Mouse (Mus musculus) midbrain, embryonic 12.5 days (tissue): ENCODE measurements around the gene Opa1. TPM values are rescaled to one million over a fixed set of nuclear protein-coding genes. Genes with fewer than 3 reads are reported as not detected.

ENCODE experiments used
- ATAC-seq: fragments of 200-750 bp; cut with Nextera tagmentation; 2 replicates; pipeline ENCODE4 v1.8.0; 2017; ENCODE audit warnings: low read depth, moderate TSS enrichment, moderate library complexity; ENCODE audit not compliant: low FRiP score
- H3K27ac ChIP-seq: fragments of 300-500 bp; sonication (generic); replicated peaks from 2 replicates; pipeline ENCODE4 v1.5.1; 2016; ENCODE audit warnings: mild to moderate bottlenecking
- H3K27me3 ChIP-seq: fragments of 300-500 bp; sonication (generic); 2 replicates; pipeline ENCODE4 v1.6.1; 2016; ENCODE audit warnings: mild to moderate bottlenecking
- H3K36me3 ChIP-seq: fragments of 300-500 bp; sonication (generic); 2 replicates; pipeline ENCODE4 v1.6.1; 2016
- H3K4me1 ChIP-seq: fragments of 300-500 bp; sonication (generic); 2 replicates; pipeline ENCODE4 v1.6.1; 2016
- H3K4me2 ChIP-seq: fragments of 300-500 bp; sonication (generic); replicated peaks from 2 replicates; pipeline ENCODE4 v1.6.1; 2016; ENCODE audit warnings: mild to moderate bottlenecking, moderate library complexity
- H3K4me3 ChIP-seq: fragments of 300-500 bp; sonication (generic); 2 replicates; pipeline ENCODE4 v1.5.1; 2016; ENCODE audit warnings: mild to moderate bottlenecking
- H3K9ac ChIP-seq: fragments of 300-500 bp; sonication (generic); replicated peaks from 2 replicates; pipeline ENCODE4 v1.6.1; 2016; ENCODE audit warnings: mild to moderate bottlenecking, moderate library complexity
- H3K9me3 ChIP-seq: fragments of 300-500 bp; sonication (generic); 2 replicates; pipeline ENCODE4 v1.6.1; 2016; ENCODE audit warnings: mild to moderate bottlenecking
- WGBS: fragments of 180-500 bp; shearing (Covaris S2); methylation state at CpG from one replicate; pipeline ENCODE4 v1.1.7; 2016; 5-methylcytosine and 5-hydroxymethylcytosine counted together
- polyA plus RNA-seq: library from polyadenylated mRNA; unstranded; fragments of >200 nt; fragmentation: Nextera tagmentation; extraction: Ambion mirVana; gene quantifications from 2 replicates; pipeline ENCODE4 v1.2.1, GENCODE M21; 2016

Gene Opa1
- polyA plus RNA-seq: 50.4 and 51.6 TPM in 2 replicates

DNA sequence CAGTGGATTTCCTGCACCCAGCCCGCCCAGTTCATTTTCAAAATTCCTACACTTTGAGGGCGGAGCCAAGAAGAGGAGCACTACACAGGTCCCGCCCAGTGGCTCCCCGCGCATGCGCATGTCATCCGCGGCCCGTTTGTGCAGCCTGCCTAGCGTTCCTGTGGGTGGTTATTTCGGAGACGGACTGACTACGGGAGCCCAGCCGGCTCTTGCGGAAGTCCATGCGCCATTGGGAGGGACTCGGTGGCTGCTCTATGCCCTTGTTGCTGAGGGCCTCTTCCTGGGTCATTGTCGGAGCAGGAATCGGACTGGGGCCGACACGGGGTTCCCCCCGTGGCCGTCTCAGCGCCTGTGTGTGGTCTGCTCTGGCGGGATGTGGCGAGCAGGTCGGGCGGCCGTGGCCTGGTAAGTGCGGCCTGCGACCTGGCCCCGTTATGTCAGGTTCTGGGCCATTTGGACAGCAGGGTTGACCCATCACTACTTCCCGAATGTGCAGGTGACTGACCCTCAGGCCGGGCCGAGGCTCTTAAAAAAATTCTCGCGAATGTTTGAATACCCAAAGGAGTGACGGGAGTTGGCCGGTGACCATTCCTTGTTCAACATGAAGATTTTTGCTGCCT is at the start of gene Opa1:
Gene Opa1, plus strand, starts transcription at position 168 of the 620 bp plus-strand sequence.
- Histone ChIP-seq H3K9me3 (no peaks in the 10 kb centered on the region), H3K27ac (0 out of 2 replicates have a peak within 1 kb of the TSS, but pooled peaks have one; percentile 58), H3K4me3 (peak within 1 kb of the TSS; percentile 91), H3K9ac (peak within 1 kb of the TSS; percentile 89), H3K4me1 (peaks cover 9% of the 10 kb centered on the region), H3K36me3 (no peaks in the 10 kb centered on the region), H3K27me3 (no peaks in the 10 kb centered on the region), H3K4me2 (peak within 1 kb of the TSS; percentile 85)
- ATAC-seq: peak; percentile 99
- under 1% methylated on average over 39 of the region's 39 CpGs for WGBS

DNA sequence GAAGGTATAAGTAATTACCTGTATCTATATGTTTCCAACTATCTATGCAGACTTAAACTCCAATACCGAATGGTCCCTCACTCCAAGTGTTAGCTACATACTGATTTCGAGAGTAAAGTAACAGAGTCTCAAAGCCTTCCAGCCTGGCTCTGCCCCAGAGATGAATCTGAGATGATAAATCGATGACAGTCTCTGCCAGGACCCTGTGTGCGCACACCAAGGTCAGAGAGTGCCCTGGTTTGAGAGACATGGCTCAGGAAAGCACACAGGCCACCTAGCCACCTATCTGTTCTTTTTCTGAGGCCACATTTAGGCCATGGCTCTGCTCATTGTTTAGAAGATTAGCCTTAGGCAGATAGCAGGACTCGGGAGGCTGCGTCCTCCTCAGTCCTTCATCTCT is 45.5 kb upstream of the Opa1 start:
- H3K9me3 ChIP-seq: no peaks in the 10 kb centered on the region
- H3K36me3 ChIP-seq: no peaks in the 10 kb centered on the region
- no peaks in the 10 kb centered on the region; the same call in none of the 2 replicates for H3K4me1 ChIP-seq
- ATAC-seq: no peak
- H3K27me3 ChIP-seq: no peaks in the 10 kb centered on the region
- no peak overlapping the region for H3K9ac ChIP-seq
- no peak overlapping the region for H3K4me2 ChIP-seq
- no peak overlapping the region for H3K4me3 ChIP-seq
- no peak overlapping the region for H3K27ac ChIP-seq
- 85% methylated on average over 6 of the region's 6 CpGs for WGBS

DNA sequence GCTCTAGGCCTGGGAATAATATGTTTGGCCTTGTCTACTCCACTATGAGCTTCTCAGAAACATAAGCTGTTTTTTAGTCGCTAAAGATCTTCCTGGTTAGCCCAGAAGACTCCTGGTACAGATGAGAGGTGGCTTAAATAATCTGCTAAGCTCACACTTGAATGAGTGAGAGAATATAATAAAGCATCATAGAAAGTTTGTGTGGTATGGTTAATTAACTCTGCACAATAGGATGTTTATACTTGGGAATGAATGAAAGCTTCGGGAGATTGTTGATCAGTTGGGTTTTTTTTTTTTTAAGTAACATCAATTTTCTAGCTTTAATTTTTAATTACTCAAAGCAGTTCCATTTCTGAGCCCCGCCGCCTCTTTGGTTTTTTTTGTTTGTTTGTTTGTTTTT is 43.3 kb upstream of the Opa1 start:
- Histone ChIP-seq H3K9ac (no peak overlapping the region), H3K4me2 (no peak overlapping the region), H3K27me3 (no peaks in the 10 kb centered on the region), H3K4me1 (no peaks in the 10 kb centered on the region; the same call in none of the 2 replicates), H3K27ac (no peak overlapping the region), H3K4me3 (no peak overlapping the region), H3K36me3 (no peaks in the 10 kb centered on the region), H3K9me3 (no peaks in the 10 kb centered on the region)
- no peak for ATAC-seq
- 85% methylated on average over 4 of the region's 4 CpGs for WGBS

DNA sequence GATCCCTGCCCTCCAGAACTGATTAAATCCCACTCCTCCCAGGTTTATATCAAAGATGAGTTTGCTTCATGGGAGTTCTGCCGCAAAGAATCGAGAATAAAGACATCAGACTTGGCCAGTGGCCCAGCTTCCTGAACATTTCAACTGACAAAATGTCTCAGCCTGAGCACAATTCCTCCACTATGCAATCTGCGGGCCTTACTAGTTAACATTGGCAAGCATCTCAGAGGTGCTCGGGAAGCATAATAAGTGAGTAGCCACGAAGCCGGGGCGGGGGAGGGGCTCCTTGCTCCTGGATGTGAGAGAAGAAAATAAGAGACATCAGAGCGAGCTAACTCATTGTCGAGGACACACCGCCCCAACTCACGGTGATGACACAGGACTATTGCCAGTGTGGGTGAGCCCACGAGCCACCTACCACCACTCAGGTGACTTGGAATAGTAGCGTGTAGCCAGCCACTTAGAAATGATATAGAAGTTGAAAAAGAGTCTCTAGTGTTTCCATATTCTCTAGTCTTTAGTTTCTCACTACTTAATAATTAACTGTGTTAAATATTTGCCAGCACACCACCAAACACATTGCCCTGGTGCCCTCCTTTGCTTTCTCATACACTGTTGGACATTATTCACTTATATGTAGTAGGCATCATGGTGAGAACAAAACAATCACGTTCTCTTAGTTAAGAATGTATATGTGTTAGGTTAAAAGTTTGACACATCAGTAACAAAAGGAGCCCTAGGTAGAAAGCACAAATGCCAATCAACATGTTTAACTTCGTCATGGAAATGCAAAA is 42.5 kb upstream of the Opa1 start:
- no peak overlapping the region for H3K4me2 ChIP-seq
- no peaks in the 10 kb centered on the region for H3K27me3 ChIP-seq
- ATAC-seq: no peak
- H3K36me3 ChIP-seq: no peaks in the 10 kb centered on the region
- WGBS: 79% methylated on average over 15 of the region's 15 CpGs
- no peaks in the 10 kb centered on the region; the same call in none of the 2 replicates for H3K4me1 ChIP-seq
- no peak overlapping the region for H3K27ac ChIP-seq
- H3K4me3 ChIP-seq: no peak overlapping the region
- no peak overlapping the region for H3K9ac ChIP-seq
- H3K9me3 ChIP-seq: no peaks in the 10 kb centered on the region

DNA sequence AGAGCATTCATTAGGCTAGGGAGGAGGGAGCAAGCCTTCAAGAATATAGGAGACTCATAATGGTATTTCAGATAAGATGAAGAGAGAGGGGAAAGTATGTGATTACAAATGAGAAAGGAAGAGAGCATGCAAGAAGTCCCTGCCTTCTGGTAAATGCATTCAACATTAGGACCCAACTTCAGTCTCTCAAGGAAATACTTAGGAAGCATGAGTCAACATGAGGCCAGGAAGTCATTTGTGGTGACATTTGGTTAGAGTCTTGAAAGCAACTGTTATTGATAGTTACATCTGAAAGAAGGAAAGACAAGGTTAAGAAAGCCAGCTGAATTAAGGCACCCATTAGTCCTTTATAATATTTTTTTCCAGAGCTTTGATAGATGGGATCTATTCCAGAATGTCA is 39.2 kb upstream of the Opa1 start:
- no peak for ATAC-seq
- no peaks in the 10 kb centered on the region for H3K9me3 ChIP-seq

DNA sequence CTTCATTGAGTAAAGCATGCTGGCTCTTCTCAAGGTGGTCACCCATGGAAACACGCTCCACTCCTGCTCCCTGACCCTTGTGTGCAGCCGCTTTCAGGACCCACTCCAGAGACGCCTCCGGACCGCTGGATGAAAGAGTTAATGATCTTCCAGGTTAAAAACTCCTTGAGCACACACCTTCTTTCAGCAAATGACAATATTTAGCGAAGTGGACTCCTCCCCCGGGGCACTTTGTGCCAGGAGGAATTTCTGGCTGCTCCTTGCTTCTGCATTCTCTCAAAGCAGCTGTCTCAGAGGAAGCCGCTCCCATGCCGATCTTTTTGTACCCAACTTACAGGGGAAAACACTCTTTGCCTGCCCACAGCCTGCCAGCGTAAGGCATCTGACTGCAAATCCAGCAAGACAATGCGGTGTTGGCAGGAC is 37.9 kb upstream of the Opa1 start:
- Histone ChIP-seq H3K4me1 (no peaks in the 10 kb centered on the region; the same call in 1 of the 2 replicates), H3K4me3 (no peak overlapping the region), H3K27me3 (no peaks in the 10 kb centered on the region), H3K36me3 (no peaks in the 10 kb centered on the region), H3K9me3 (no peaks in the 10 kb centered on the region), H3K4me2 (no peak overlapping the region), H3K9ac (no peak overlapping the region), H3K27ac (no peak overlapping the region)
- 85% methylated on average over 11 of the region's 11 CpGs for WGBS
- ATAC-seq: no peak

More for the DNA sequence above, 39.2 kb upstream of the Opa1 start:
- Histone ChIP-seq H3K4me2 (no peak overlapping the region), H3K27ac (no peak overlapping the region), H3K4me3 (no peak overlapping the region), H3K4me1 (no peaks in the 10 kb centered on the region; the same call in none of the 2 replicates), H3K27me3 (no peaks in the 10 kb centered on the region), H3K36me3 (no peaks in the 10 kb centered on the region), H3K9ac (no peak overlapping the region)

DNA sequence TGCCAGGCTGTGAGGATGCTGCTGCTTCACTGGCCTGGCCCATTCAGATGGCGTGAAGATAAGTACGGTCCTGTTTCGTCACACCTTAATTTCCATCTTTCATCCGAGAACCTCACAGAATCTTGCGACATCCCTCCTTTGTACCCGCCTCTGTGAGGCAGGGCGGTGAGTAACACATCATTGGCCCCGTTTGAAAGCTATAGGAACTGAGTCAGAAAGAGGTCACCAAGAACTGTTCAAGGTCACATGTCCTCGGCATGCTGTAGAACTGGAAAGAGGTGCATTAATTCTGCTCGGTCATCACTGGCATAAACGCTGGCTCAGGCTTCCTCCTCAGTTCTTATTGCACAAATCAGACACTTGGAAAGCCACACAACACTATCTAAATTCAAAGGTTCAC is 34.3 kb upstream of the Opa1 start, which contains the start of gene Atp13a4:
Gene Atp13a4, minus strand, starts transcription at position 36 of the 400 bp plus-strand sequence.
- no peak within 1 kb of the TSS for H3K4me3 ChIP-seq
- H3K36me3 ChIP-seq: no peaks in the 10 kb centered on the region
- ATAC-seq: no peak
- H3K27me3 ChIP-seq: no peaks in the 10 kb centered on the region
- H3K4me2 ChIP-seq: no peak within 1 kb of the TSS
- no peaks in the 10 kb centered on the region for H3K9me3 ChIP-seq
- no peak within 1 kb of the TSS for H3K9ac ChIP-seq
- no peaks in the 10 kb centered on the region for H3K4me1 ChIP-seq
- H3K27ac ChIP-seq: no peak within 1 kb of the TSS
- WGBS: 87% methylated on average over 11 of the region's 11 CpGs

DNA sequence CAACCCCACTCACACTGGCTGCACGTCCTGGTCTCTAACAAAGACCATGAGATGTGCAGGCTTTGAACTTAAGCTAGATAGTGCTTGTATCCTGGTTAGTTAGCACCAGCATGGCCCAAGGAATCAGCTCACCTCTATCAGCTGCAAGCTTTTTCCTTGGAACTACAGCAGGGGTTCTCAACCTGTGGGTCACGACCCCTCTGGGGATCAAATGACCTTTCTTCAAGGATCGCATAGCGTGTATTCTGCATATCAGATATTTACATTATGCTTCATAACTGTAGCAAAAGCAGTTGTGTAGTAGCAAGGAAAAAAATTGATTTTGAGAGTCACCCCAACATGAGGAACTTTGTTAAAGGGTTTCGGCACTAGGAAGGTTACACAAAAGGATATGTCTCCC is 19.5 kb upstream of the Opa1 start:
- 84% methylated on average over 5 of the region's 5 CpGs for WGBS
- H3K27me3 ChIP-seq: peaks cover 5% of the 10 kb centered on the region; the same call in 1 of the 2 replicates
- H3K4me2 ChIP-seq: no peak overlapping the region
- no peaks in the 10 kb centered on the region for H3K9me3 ChIP-seq
- no peak for ATAC-seq
- H3K4me1 ChIP-seq: no peaks in the 10 kb centered on the region
- no peaks in the 10 kb centered on the region for H3K36me3 ChIP-seq
- no peak overlapping the region for H3K4me3 ChIP-seq
- no peak overlapping the region for H3K9ac ChIP-seq
- H3K27ac ChIP-seq: no peak overlapping the region

DNA sequence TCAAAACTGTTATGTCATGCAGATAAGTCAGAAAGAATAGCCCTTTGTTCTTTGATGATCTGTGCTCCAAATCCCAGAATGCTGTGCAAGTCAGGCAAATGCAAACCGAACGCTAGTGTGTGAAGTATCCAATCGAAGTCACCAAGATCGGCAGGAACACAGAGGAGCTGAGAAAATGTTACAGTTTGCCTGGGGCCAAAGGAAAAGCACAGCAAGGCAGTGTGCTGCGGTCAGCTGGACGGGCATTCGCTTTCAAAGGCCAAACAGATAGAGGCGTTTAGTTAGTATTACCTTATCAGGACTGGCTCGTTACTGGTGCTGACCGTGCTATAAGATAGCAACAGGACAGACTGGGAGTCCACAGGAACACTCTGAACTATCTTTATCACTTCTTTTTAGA is 18.7 kb upstream of the Opa1 start:
- H3K4me3 ChIP-seq: no peak overlapping the region
- ATAC-seq: 0 out of 2 replicates have a peak, but pooled peaks have one; percentile 12
- whole genome bisulfite sequencing: 54% methylated on average over 10 of the region's 10 CpGs

DNA sequence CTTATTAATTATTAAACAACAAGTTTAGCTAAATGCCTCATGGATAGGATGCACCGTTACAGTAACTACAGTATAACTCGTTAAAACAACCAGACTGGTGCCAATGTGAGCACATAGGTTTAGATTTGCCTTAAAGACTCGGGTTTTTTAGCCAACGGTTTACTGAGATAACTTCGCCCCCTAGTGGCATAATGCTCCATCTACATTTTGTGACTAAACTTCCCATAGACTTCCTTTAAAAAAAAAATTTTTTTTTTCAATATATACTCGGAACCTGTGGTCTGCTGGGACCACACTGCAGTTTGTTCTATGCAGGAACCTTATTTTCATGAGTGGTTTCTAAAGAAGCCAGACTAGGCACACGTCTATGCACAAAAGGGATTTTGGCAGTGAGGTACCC is 18.3 kb upstream of the Opa1 start:
- Histone ChIP-seq H3K27me3 (peaks cover 5% of the 10 kb centered on the region; the same call in 1 of the 2 replicates), H3K36me3 (no peaks in the 10 kb centered on the region), H3K27ac (no peak overlapping the region), H3K9me3 (no peaks in the 10 kb centered on the region), H3K4me3 (no peak overlapping the region), H3K9ac (no peak overlapping the region), H3K4me1 (no peaks in the 10 kb centered on the region), H3K4me2 (no peak overlapping the region)
- WGBS: 10% methylated on average over 7 of the region's 7 CpGs
- ATAC-seq: 0 out of 2 replicates have a peak, but pooled peaks have one; percentile 38

More for the DNA sequence above, 18.7 kb upstream of the Opa1 start:
- no peaks in the 10 kb centered on the region for H3K9me3 ChIP-seq
- no peak overlapping the region for H3K9ac ChIP-seq
- H3K4me1 ChIP-seq: no peaks in the 10 kb centered on the region
- H3K27ac ChIP-seq: no peak overlapping the region
- no peak overlapping the region for H3K4me2 ChIP-seq
- peaks cover 5% of the 10 kb centered on the region; the same call in 1 of the 2 replicates for H3K27me3 ChIP-seq
- H3K36me3 ChIP-seq: no peaks in the 10 kb centered on the region

DNA sequence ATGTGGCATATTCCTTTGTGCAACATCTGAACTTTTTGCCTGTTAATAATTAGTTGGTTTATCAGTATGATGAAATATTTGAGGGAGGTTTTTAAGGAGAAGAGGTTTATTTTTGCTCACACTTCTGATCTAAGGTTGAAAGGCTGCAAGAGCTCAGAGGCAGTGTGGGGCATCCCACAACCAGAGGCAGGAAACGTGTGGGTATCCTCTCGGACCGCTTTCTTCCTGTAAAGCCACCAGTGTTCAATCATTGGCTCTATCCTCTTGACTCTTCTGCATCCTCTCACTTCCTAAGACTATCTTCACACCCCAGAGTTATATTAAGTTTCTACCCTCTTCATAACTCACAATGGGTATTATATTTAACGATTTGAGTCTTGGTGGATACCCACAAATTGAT is 5.1 kb upstream of the Opa1 start:
- Histone ChIP-seq H3K4me1 (no peaks in the 10 kb centered on the region), H3K9ac (no peak overlapping the region), H3K9me3 (no peaks in the 10 kb centered on the region), H3K27me3 (no peaks in the 10 kb centered on the region), H3K27ac (no peak overlapping the region), H3K4me3 (no peak overlapping the region), H3K36me3 (no peaks in the 10 kb centered on the region), H3K4me2 (no peak overlapping the region)
- ATAC-seq: no peak
- WGBS: 84% methylated on average over 4 of the region's 4 CpGs

DNA sequence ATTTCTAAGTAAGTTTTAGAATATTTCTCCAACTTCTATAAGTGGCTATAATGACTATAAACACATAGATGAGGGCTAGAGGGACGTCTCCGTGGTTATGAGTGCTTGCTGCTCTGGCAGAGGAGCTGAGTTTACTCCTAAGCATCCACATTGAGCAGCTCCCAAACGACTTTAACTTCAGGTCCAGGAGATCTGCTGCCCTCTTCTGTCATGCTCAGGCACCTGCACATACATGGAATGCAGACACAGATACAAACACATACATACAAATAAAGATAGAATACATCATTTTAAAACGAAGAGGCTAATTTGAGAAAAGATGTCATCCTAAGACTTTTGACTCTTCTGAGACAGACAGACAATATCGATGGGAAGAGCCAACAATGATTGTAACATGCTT is 3.5 kb upstream of the Opa1 start:
- H3K27me3 ChIP-seq: no peaks in the 10 kb centered on the region
- H3K4me1 ChIP-seq: peaks cover 9% of the 10 kb centered on the region
- H3K4me2 ChIP-seq: no peak overlapping the region
- H3K9me3 ChIP-seq: no peaks in the 10 kb centered on the region
- no peak overlapping the region for H3K27ac ChIP-seq
- no peak overlapping the region for H3K9ac ChIP-seq
- H3K36me3 ChIP-seq: no peaks in the 10 kb centered on the region
- H3K4me3 ChIP-seq: no peak overlapping the region
- ATAC-seq: no peak
- 17% methylated on average over 5 of the region's 5 CpGs for WGBS
